Mouse (Mus musculus): ENCODE results near the gene Zfp719.

The Zfp719 gene

DNA sequence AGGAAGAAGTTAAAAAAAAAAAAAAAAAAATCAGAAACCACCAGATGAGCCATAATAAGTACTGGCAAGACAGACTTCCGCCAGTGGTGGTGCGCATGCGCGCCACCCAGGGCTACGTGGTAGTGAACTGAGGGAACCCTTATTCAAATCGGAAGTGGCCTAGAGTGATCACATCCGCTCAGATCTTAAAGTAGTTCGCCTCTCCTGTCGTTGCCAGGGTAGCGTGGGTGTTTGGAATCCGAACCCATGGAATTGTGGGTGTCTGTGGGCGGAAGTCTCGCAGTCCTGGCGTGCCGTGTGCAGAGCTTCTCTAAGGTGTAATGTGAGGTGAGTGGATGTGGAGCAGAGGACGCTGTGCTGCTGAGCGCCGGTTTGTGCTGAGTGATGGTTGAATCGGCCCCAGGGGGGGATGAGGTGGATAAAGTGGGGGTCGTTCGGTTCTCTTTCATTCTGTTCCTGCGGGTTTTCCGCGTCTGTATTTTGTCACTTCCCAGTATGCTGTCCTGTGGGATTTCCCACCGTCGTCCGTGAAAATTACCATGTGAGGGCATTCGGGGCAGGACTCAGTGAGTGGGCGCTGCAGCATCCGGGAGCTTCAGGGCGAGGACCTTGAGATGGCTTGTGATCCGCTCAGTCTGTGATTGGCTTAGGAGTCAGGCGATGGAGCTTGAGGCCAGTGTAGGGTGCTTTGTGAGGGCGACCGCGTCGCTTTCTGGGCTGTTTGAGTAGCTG is at the start of gene Zfp719:
Gene Zfp719 (plus strand): TSS at position 171 of the 732 bp plus-strand sequence.
- DNase-seq (ENCODE audit: extremely low read depth, insufficient read length, low spot score), result peak; percentile 88

DNA sequence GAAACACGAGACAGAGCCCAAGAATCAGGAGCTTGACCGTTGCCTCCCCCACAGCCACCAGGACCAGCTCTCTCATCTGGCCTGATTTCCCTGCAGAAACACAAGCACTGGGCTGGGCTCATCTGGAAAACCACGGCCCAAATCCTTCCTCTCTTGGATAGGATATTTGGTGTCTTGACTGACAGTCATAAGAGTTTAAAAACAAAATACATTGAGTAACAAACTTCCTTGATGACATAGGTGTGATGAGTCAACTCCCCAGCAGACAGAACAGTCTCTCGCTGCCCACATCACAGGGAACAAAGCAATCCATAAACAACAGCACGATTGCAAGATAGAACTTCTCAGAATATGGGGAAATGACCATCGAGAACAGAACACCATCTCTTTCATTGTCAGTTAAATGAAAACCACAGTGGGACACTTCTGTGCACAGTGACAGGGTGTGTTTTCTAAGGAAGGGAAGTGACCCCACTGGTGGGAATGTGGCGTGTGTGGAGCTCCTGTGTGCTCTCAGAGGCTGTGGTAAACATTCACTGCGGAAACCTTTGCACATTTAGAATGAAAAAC is 49.1 kb upstream of the Zfp719 start:
- DNase-seq (ENCODE audit: extremely low read depth, insufficient read length, low spot score), result no peak

DNA sequence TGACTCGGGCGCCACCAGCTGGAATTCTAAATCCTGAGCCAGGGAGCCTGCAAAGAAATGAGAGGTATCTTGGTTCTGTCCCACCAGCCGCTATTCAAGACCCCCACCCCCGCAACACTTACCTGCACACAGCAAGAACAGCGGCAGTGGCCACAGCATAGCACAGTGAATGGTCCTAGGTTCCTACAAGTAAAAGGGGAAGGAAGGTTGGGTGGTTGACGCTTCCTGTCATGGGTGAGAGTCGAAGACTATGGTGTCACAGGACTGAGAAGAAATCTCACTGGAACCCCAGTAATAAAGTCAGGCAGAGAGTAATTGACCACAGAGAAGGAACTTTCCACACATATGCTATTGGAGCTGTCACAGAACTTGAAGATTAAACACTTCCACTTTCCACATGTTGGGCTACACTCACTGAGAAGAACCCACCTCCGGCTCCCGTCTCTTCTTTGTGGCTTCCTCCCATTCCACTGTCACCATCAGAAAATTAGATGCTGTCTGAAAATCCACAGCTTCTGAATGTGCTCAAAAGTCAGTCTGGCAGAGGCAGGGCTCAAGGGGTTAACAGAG is 46.4 kb upstream of the Zfp719 start:
- no peak for DNase-seq (ENCODE audit: extremely low read depth, insufficient read length, low spot score)

DNA sequence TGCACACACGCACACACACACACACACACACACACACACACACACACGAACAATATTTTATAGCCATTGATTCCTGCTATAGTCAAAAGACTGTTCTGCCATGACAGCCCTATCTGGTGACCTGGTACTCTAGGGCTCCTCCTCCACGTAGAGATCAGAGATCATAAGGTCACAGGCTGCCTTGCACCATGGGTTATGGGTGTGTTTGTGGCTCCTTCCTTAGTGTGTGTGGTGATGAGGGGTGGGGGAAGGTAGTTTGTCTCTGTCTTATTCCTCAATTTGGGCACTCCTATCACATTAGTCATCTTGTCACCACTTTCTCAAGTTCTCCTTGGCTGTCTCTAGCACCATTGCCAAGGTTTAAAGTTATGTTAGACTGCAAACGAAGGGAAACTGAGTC is 40.9 kb upstream of the Zfp719 start:
- no peak for DNase-seq (ENCODE audit: extremely low read depth, insufficient read length, low spot score)

DNA sequence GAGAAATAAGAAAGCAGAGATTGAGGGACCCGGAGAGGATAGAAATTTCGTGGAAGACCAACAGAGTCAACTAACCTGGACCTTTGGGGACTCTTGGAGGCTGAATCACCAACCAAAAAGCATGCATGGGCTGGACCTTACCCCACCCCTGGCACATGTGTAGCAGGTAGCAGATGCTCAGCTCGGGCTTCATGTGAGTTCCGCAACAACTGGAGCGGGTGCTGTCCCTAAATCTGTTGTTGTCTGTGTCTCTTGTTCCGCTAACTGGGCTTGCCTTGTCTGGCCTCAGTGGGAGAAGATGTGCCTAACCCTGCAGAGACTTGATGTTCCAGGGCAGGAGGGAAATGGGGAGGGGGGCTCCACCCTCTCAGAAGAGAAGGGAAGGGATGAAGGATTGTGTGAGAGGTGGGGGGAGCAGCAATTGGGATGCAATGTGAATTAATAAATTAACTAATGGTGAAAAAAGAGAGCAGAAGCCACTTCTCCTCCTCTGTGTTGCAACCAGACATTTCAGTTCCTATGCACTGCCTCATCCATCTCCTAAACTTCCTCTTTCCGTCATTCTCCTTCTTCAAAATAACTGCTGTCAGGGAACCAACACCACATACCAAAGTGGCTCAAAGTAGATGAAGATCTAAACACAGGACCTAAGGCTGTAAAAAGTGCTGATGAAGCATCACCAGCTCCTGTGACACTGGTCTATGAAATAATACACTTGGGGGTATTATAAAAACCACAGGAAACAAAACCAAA is 35.0 kb upstream of the Zfp719 start, which contains the start of gene Cd33:
Gene Cd33 (minus strand): TSS at position 204 of the 753 bp plus-strand sequence.
- DNase-seq (ENCODE audit: extremely low read depth, insufficient read length, low spot score), result no peak

DNA sequence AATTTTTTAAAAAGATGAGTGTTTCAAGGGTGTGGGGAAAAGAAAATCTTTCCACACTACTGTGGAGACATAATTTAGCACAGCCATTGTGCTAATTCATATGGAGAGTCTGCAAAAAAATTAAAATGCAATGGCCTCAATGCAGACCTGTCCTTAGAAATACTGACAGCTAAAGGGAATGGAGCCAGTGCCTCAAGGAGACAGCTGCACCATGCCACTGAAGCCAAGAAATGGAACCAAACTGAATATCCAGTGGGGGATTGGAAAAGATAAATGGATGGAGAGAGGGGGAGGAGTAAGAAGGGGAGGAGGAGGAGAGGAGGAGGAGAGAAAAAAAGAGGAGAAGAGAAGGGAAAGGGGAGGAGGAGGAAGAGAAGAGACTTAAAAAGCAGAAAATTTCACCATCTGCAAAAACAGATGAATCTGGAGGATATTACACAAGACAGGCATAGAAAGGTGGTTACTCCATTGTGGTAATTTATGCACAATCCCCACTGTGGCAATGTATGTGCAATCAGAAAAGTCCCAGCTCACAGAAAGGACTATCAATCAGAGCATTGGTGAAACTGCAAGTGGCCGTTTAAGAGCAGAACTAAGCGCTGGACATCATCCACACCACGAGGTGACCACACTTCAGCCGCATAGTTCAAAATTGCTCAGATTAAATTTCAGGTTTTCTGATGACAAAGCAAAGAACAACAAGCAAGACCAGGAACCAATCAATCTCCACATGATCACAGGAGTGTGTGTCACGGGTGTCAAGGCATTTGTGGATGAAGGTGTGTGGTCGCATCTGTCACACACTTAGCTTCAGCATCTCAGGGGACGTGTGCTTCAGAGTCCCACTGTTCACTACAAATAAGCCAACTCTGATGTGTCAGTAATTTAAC is 33.5 kb upstream of the Zfp719 start:
- DNase-seq (ENCODE audit: extremely low read depth, insufficient read length, low spot score), result peak; percentile 18

DNA sequence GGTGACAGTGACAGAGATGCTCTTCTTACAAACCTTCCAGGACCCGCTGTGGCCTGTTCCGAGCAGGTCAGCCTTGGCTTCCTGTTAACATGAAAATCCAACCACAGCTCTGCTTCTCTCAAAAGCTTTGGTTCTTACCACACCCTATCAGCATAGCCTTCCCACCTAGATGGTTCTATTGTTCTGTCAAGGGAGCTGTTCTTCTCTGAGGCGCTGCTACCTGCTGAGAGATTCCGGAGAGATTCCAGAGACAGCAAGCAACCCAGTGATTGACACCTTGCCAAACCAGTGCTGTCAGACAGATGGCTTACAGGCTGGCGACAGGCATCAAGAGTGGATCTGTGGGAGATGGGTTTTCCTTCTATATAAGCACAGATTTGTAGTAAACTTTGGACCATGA is 31.7 kb upstream of the Zfp719 start:
- DNase-seq (ENCODE audit: extremely low read depth, insufficient read length, low spot score), result no peak

DNA sequence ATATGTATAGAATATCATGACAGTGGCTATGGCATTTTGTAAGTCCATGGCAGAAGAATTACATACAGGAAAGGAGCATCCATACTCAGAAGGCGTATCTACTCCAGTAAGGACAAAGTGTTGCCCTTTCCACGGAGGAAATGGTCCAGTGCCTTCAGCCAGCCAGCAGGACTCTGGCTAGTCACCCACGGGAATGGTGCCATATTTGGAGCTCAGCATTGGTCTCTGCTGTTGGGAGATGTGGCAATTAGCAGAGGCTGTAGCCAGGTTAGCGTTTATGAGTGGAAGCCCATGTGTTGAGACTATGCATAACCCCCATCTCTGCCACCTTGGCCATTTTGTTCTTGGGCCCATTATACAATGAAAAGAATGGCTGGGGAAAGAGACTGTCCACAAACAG is 31.2 kb upstream of the Zfp719 start:
- no peak for DNase-seq (ENCODE audit: extremely low read depth, insufficient read length, low spot score)

DNA sequence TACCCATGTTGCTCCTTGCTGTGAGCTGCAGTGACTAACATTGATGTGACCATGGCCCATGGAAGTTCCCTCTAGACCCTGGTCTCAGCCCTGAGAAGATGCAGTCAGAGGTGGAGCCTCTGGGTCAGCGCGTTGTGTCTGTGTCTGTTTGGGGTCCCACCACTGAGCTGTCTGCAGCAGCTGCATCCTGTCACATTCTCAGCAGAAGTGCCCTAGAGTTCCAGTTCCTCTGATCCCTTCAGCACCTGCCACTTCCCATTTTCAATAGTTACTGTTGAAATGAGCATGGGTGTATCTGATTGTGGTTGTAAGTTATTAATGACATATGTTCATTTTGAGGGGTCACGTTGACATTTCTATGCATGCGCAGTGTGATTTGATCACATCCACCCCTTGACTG is 26.3 kb upstream of the Zfp719 start:
- DNase-seq (ENCODE audit: extremely low read depth, insufficient read length, low spot score), result no peak

DNA sequence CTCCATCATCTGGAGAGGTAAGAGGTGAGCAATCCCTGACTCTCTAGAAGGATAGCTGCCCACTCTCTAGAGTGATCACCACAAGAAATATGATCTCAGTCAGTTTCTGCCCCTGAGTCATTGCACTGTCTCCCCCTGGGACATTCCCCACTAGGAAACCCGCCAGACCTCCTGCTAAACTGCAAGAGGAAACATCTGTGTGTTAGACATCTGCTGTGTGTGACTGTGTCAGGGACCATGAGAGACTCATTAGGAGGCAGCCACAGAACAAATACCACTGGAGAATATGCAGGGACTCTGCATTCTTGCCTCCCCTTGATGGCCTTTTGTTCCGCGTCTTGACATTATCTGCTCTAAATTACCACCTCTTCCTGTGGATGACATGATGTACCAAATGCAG is 24.9 kb upstream of the Zfp719 start:
- peak; percentile 75 for DNase-seq (ENCODE audit: extremely low read depth, insufficient read length, low spot score)

DNA sequence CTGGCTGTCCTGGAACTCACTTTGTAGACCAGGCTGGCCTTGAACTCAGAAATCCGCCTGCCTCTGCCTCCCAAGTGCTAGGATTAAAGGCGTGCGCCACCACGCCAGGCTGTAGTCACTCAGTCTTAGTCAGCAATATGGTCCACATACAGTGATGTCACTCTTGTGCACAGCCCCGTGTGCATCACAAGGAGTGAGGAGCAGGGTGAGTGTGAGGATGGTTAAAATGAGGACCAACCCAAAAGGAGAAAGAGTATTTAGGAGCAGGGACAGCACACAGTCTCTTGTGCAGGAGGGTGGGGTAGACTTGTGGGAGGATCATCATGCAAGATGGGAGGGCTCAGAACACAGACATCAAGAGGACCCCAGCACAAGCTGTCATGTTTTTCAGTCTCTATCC is 24.1 kb upstream of the Zfp719 start:
- peak; percentile 16 for DNase-seq (ENCODE audit: extremely low read depth, insufficient read length, low spot score)

DNA sequence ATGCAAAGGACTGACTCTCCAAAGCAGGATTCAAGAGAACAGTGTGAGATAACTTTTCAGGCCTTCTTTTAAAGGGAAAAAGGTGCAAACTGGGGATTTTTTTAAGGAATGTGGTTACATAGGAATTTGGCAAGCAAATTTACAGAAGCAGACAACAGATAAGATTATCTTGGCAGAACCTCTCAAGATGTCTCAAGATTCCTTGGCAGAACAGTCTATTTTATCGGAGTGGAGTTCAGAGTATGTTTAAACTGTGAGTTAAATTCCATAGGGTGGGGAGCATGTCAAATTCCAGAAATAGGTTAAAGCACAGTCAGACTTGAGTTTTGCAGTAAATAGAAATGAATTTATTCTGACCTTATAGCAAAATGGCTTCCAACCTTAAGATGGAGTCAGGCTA is 22.5 kb upstream of the Zfp719 start:
- DNase-seq (ENCODE audit: extremely low read depth, insufficient read length, low spot score), result no peak

DNA sequence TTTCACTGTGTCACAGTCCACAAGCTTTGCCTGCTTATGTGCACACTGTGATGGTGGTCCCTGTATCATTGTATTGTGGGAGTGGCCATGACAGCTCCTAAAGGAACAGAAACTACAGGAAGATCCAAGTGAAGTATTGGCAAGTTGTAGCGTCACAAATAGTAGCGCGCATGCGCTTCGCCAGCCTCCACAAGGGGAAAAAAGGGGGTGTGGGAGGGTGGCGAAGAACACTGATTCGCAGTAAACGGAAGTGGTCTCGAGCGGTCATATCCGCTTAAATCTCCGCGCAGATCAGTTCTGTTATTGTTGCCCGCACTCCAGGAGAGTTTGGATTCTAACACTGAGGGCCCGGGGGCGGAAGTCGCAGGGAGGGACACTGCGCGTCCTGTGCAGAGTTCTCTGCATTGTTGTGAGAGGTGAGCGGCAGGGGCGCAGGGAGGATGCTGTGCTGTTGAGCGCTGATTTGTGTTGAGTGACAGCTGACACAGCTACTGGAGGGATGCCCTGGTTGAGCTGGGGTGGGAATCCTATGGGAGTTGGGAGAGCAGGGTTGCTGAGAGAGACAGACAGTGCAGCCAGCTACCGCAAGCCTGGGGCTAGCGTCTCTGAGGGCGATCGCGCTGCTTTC is 17.3 kb upstream of the Zfp719 start, which contains the start of gene Zfp658:
Gene Zfp658 (plus strand): TSS at position 251 of the 628 bp plus-strand sequence.
- DNase-seq (ENCODE audit: extremely low read depth, insufficient read length, low spot score), result peak; percentile 80

DNA sequence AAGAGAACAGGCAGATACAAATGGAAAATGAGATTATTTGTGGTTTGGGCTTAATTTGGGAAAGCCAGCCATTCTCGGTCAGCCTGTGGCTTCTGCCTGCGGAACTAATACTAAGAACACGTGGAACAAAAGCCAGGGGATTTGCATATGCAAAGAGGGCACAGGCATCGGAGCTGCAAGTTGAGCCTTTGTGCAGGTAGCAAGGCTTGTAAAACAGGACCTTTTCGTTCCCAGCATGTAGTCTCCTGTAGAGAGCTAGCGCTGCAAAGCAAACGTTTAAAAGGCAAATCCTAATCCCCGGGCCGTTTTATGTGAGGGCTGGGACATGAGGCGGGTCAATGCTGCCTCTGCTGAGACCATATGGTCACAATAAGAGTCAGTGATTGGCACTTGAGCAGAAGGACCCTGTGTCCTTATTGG is 16.7 kb upstream of the Zfp719 start:
- DNase-seq (ENCODE audit: extremely low read depth, insufficient read length, low spot score), result no peak

DNA sequence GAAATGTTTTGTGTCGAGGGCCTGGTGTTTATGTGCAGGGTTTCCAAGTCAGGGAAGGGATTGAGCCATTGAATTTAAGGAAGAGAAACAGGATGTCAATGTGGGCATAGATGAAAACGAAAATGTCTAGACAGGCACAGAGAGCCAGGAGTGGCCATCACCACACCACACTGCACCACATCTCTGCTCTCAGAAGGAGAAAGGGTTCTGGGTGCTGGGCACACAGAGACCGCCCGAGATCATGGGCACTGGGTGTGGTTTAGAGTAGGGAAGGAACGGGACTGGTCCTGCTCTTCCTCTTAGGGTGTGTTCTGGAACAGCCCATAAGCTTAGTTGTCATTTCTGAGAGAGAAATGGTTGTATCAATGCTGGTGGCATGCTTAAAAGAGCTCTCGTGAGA is 16.1 kb upstream of the Zfp719 start:
- DNase-seq (ENCODE audit: extremely low read depth, insufficient read length, low spot score), result no peak

DNA sequence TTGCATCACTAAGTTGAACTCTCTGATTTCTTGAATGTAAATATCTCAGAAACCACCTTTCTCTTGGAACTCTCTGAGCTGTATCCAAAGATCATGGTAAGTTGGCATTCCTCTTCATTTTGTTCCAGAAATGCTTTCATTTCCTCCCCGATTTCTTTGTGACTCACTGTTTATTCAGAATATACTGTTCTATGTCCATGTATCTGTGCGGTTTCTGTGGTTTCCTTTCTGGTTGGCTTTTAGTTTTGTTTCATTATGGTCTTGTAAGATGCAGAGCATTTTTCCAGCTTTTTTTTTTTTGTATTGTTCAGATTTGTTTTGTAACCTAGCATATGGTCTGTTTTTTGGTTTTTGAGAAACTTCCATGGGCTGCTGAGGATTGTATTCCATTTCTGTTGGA is 8.2 kb upstream of the Zfp719 start:
- DNase-seq (ENCODE audit: extremely low read depth, insufficient read length, low spot score), result peak; percentile 40

DNA sequence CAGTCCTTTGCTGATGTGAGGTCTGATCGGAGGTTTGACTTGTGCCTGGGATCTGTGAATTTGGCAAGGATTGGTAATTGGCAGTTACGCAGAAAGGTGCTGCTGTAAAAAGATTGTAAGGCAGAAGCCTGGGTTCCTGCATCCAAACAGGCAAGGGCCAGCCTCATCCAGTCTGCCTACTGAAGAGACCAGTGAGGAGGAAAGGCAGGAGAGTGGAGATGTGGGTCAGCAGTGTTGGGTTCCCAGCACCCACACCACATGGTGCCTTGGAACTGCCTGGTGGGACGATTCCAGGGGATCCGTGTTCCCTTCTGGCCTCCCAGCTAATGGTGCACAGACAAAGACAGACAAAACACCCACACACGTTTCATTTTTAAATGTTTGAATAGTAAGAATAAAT is 1.1 kb downstream of the Zfp719 start:
- DNase-seq (ENCODE audit: extremely low read depth, insufficient read length, low spot score), result no peak

DNA sequence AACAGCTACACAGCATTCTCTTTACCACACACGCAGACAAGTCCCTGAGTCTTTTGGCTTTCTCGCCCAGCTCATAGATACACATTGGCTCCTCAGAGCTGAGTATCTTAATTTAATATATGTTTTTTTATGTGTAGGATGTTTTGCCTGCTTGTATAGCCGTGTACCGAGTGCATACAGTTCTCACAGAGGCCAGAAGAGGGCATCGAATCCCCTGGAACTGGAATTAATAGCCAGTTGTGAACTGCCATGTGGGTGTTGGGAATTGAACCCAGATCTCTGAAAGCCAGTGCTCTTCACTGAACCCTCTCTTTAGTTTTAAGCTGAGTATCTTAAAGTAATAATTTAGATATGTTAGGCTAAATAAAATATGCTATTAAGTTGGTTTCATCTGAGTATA is 5.4 kb downstream of the Zfp719 start:
- DNase-seq (ENCODE audit: extremely low read depth, insufficient read length, low spot score), result no peak

DNA sequence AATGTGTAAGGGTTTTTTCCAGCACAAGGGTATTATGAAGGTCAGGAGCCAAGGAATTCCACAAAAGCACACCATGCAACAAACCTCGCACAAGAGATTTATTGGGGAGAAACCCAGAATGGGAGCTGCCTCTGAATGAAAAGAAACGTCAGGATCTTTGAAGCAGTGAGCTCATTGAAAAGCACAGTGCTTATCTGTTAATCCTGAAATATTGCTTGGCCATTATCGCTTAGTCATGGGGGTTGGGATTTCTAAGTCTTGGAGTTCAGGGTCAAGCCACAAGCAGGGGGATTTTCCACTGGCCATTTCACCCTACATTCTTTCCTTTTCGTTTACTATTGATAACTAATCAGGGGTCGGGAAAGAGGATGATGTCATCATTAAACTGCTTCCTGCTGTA is 22.5 kb downstream of the Zfp719 start:
- DNase-seq (ENCODE audit: extremely low read depth, insufficient read length, low spot score), result no peak
